Mouse (Mus musculus): Measurements from ENCODE around the gene Mex3d. TPM values are rescaled to one million over a fixed set of nuclear protein-coding genes. Genes with fewer than 3 reads are reported as not detected.

The Mex3d gene
- polyA plus RNA-seq, 1 experiment: 20.6 TPM

GRCm38 (mm10) chr10:80396822-80397523, 9.5 kb upstream of the Mex3d start:
- Histone ChIP-seq H3K4me1 (ENCODE audit: control insufficient read depth, insufficient read depth, insufficient read length, low read length) (peaks cover 19% of the 10 kb centered on the region), H3K36me3 (ENCODE audit: control insufficient read depth, insufficient read depth, low read length) (peaks cover 37% of the 10 kb centered on the region), H3K4me3 (ENCODE audit: low read depth, low read length) (no peak overlapping the region), H3K27ac (ENCODE audit: insufficient read depth, low read depth, low read length) (no peak overlapping the region), H3K27me3 (ENCODE audit: control insufficient read depth, insufficient read depth, low read length) (no peaks in the 10 kb centered on the region)
- 82% methylated on average over 11 of the region's 11 CpGs for WGBS
- TF ChIP-seq CTCF (IDR thresholded peaks at IDR 0.05; ENCODE audit: extremely low read depth, insufficient read length, insufficient replicate concordance, low read depth, low read length) (no peak), POLR2A (IDR thresholded peaks at IDR 0.05; ENCODE audit: low read depth, low read length) (no peak)

GRCm38 (mm10) chr10:80395025-80395627, 7.7 kb upstream of the Mex3d start:
- no peak overlapping the region for H3K4me3 ChIP-seq (ENCODE audit: low read depth, low read length)
- no peak for TF ChIP-seq POLR2A (IDR thresholded peaks at IDR 0.05; ENCODE audit: low read depth, low read length)
- no peak for TF ChIP-seq CTCF (IDR thresholded peaks at IDR 0.05; ENCODE audit: extremely low read depth, insufficient read length, insufficient replicate concordance, low read depth, low read length)
- no peak overlapping the region for H3K27ac ChIP-seq (ENCODE audit: insufficient read depth, low read depth, low read length)
- H3K27me3 ChIP-seq (ENCODE audit: control insufficient read depth, insufficient read depth, low read length): no peaks in the 10 kb centered on the region
- WGBS: 95% methylated on average over 35 of the region's 35 CpGs
- H3K4me1 ChIP-seq (ENCODE audit: control insufficient read depth, insufficient read depth, insufficient read length, low read length): peaks cover 14% of the 10 kb centered on the region
- peaks cover 39% of the 10 kb centered on the region for H3K36me3 ChIP-seq (ENCODE audit: control insufficient read depth, insufficient read depth, low read length)

GRCm38 (mm10) chr10:80392687-80393086, 5.2 kb upstream of the Mex3d start:
- TF ChIP-seq POLR2A (IDR thresholded peaks at IDR 0.05; ENCODE audit: low read depth, low read length) (no peak), CTCF (IDR thresholded peaks at IDR 0.05; ENCODE audit: extremely low read depth, insufficient read length, insufficient replicate concordance, low read depth, low read length) (no peak)
- H3K27me3 ChIP-seq (ENCODE audit: control insufficient read depth, insufficient read depth, low read length): no peaks in the 10 kb centered on the region
- WGBS: 65% methylated on average over 5 of the region's 5 CpGs
- no peak overlapping the region for H3K27ac ChIP-seq (ENCODE audit: insufficient read depth, low read depth, low read length)
- peaks cover 39% of the 10 kb centered on the region for H3K36me3 ChIP-seq (ENCODE audit: control insufficient read depth, insufficient read depth, low read length)
- H3K4me3 ChIP-seq (ENCODE audit: low read depth, low read length): no peak overlapping the region
- H3K4me1 ChIP-seq (ENCODE audit: control insufficient read depth, insufficient read depth, insufficient read length, low read length): peaks cover 17% of the 10 kb centered on the region; the same call in 1 of the 2 replicates

- peaks cover 39% of the 10 kb centered on the region for H3K36me3 ChIP-seq (ENCODE audit: control insufficient read depth, insufficient read depth, low read length)
- H3K4me1 ChIP-seq (ENCODE audit: control insufficient read depth, insufficient read depth, insufficient read length, low read length): peaks cover 23% of the 10 kb centered on the region
- no peak overlapping the region for H3K4me3 ChIP-seq (ENCODE audit: low read depth, low read length)
- TF ChIP-seq CTCF (IDR thresholded peaks at IDR 0.05; ENCODE audit: extremely low read depth, insufficient read length, insufficient replicate concordance, low read depth, low read length) (no peak), POLR2A (IDR thresholded peaks at IDR 0.05; ENCODE audit: low read depth, low read length) (no peak)
- H3K27me3 ChIP-seq (ENCODE audit: control insufficient read depth, insufficient read depth, low read length): no peaks in the 10 kb centered on the region
- H3K27ac ChIP-seq (ENCODE audit: insufficient read depth, low read depth, low read length): no peak overlapping the region
- 51% methylated on average over 9 of the region's 9 CpGs for WGBS
These were observed 3.2 kb upstream of the Mex3d start for GRCm38 (mm10) chr10:80390697-80391096.

- TF ChIP-seq POLR2A (IDR thresholded peaks at IDR 0.05; ENCODE audit: low read depth, low read length) (no peak), CTCF (IDR thresholded peaks at IDR 0.05; ENCODE audit: extremely low read depth, insufficient read length, insufficient replicate concordance, low read depth, low read length) (no peak)
- no peak overlapping the region for H3K27ac ChIP-seq (ENCODE audit: insufficient read depth, low read depth, low read length)
- peaks cover 23% of the 10 kb centered on the region for H3K4me1 ChIP-seq (ENCODE audit: control insufficient read depth, insufficient read depth, insufficient read length, low read length)
- no peaks in the 10 kb centered on the region for H3K27me3 ChIP-seq (ENCODE audit: control insufficient read depth, insufficient read depth, low read length)
- no peak overlapping the region for H3K4me3 ChIP-seq (ENCODE audit: low read depth, low read length)
- WGBS: 69% methylated on average over 4 of the region's 4 CpGs
- peaks cover 30% of the 10 kb centered on the region for H3K36me3 ChIP-seq (ENCODE audit: control insufficient read depth, insufficient read depth, low read length)
These were observed 1.8 kb upstream of the Mex3d start for GRCm38 (mm10) chr10:80389185-80389708.

- 52% methylated on average over 2 of the region's 2 CpGs for WGBS
- H3K27ac ChIP-seq (ENCODE audit: insufficient read depth, low read depth, low read length): no peak overlapping the region
- peaks cover 23% of the 10 kb centered on the region for H3K4me1 ChIP-seq (ENCODE audit: control insufficient read depth, insufficient read depth, insufficient read length, low read length)
- TF ChIP-seq CTCF (IDR thresholded peaks at IDR 0.05; ENCODE audit: extremely low read depth, insufficient read length, insufficient replicate concordance, low read depth, low read length): no peak
- no peak for TF ChIP-seq POLR2A (IDR thresholded peaks at IDR 0.05; ENCODE audit: low read depth, low read length)
- no peaks in the 10 kb centered on the region for H3K27me3 ChIP-seq (ENCODE audit: control insufficient read depth, insufficient read depth, low read length)
- H3K36me3 ChIP-seq (ENCODE audit: control insufficient read depth, insufficient read depth, low read length): peaks cover 25% of the 10 kb centered on the region
- no peak overlapping the region for H3K4me3 ChIP-seq (ENCODE audit: low read depth, low read length)
These were observed 1.3 kb upstream of the Mex3d start for GRCm38 (mm10) chr10:80388731-80389130.
